Mouse (Mus musculus) spleen, adult 2 months (tissue): ENCODE data around the gene Stard9. TPM values are rescaled to one million over a fixed set of nuclear protein-coding genes. Genes with fewer than 3 reads are reported as not detected.

Experiments
- DNase-seq, 2 experiments: peaks; one replicate each; pipeline versions ENCODE4 v3.0.0 to v3.0.0-alpha.2; 2012 to 2021; ENCODE audit warnings: low spot score in 2 of 2, low read depth in 1 of 2
- H3K27ac ChIP-seq: fragments of 200-500 bp; 2 replicates; pipeline ENCODE4 v1.5.1; 2012; ENCODE audit warnings: low read length, inconsistent platforms; ENCODE audit not compliant: insufficient read depth
- H3K27me3 ChIP-seq: fragments of 200-500 bp; 2 replicates; pipeline ENCODE4 v1.6.1; 2012; ENCODE audit warnings: mild to moderate bottlenecking, moderate library complexity, low read length, inconsistent platforms; ENCODE audit not compliant: control insufficient read depth, insufficient read depth
- H3K36me3 ChIP-seq: fragments of 200-500 bp; 2 replicates; pipeline ENCODE4 v1.6.1; 2012; ENCODE audit warnings: mild to moderate bottlenecking, low read length, inconsistent platforms; ENCODE audit not compliant: control insufficient read depth, insufficient read depth
- H3K4me1 ChIP-seq: fragments of 200-500 bp; 2 replicates; pipeline ENCODE4 v1.6.1; 2011; ENCODE audit warnings: inconsistent platforms; ENCODE audit not compliant: control insufficient read depth, insufficient read depth, insufficient read length
- H3K4me3 ChIP-seq: fragments of 200-500 bp; 2 replicates; pipeline ENCODE4 v1.5.1; 2011; ENCODE audit warnings: mild to moderate bottlenecking, inconsistent platforms; ENCODE audit not compliant: insufficient read depth, insufficient read length; ENCODE audit errors: extremely low read depth
- CTCF ChIP-seq: fragments of 200-500 bp; IDR thresholded peaks from 2 replicates; pipeline ENCODE4 v1.5.1; 2011; ENCODE audit warnings: mild to moderate bottlenecking, inconsistent platforms; ENCODE audit not compliant: insufficient read depth, insufficient read length, insufficient replicate concordance; ENCODE audit errors: extremely low read depth
- POLR2A ChIP-seq: fragments of 200-500 bp; IDR thresholded peaks from 2 replicates; pipeline ENCODE4 v1.6.1; 2011; ENCODE audit warnings: low read depth, low read length, inconsistent platforms
- WGBS: fragments of 180-500 bp; shearing (Covaris S2); methylation state at CpG from one replicate; pipeline ENCODE4 v1.1.7; 2018; 5-methylcytosine and 5-hydroxymethylcytosine counted together
- polyA plus RNA-seq: library from polyadenylated mRNA; depleted of rRNA; stranded (reverse); fragments of >200 nt; gene quantifications from 2 replicates; pipeline ENCODE4 v1.2.3, GENCODE M21; 2012

Stard9 gene
- polyA plus RNA-seq, 1 experiment = 4.4 TPM

GRCm38 (mm10) chr2:120652925-120653284 lies 24.0 kb downstream of the Stard9 start:
- 68% methylated on average over 7 of the region's 7 CpGs for WGBS
- H3K4me3 ChIP-seq = no peak overlapping the region
- H3K4me1 ChIP-seq = no peaks in the 10 kb centered on the region; the same call in 1 of the 2 replicates
- no peaks in the 10 kb centered on the region for H3K27me3 ChIP-seq
- no peaks in the 10 kb centered on the region for H3K36me3 ChIP-seq
- TF ChIP-seq POLR2A = no peak
- TF ChIP-seq CTCF = no peak
- no peak for DNase-seq
- no peak overlapping the region for H3K27ac ChIP-seq

- no peak for DNase-seq
- TF ChIP-seq POLR2A = no peak
- no peak for TF ChIP-seq CTCF
- no peak overlapping the region for H3K4me3 ChIP-seq
- H3K36me3 ChIP-seq = no peaks in the 10 kb centered on the region
- H3K4me1 ChIP-seq = no peaks in the 10 kb centered on the region; the same call in 1 of the 2 replicates
- 83% methylated on average over 2 of the region's 2 CpGs for WGBS
- H3K27ac ChIP-seq = no peak overlapping the region
- H3K27me3 ChIP-seq = no peaks in the 10 kb centered on the region
These were observed 25.8 kb downstream of the Stard9 start for GRCm38 (mm10) chr2:120654693-120655092.

DNA sequence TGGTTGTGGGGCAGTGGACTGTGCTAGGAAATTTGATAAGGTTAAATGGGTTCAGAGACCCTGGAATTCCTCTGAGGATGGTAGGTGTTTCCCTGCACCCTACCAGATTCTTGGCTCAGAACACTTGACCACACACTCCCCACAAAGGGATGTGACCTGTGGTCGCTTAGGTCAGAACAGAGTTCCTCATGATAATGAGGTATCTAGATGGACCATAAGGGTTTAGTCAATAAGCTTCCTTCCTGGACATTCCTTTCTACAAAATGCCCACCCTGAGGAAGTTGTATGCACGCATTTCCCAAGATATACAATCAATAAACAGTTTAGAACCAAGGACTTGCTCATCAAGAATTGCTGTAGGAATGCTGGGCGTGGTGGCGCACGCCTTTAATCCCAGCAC lies 27.0 kb downstream of the Stard9 start:
- Histone ChIP-seq H3K27me3 (no peaks in the 10 kb centered on the region), H3K27ac (no peak overlapping the region), H3K4me1 (no peaks in the 10 kb centered on the region; the same call in 1 of the 2 replicates), H3K36me3 (no peaks in the 10 kb centered on the region), H3K4me3 (no peak overlapping the region)
- DNase-seq = no peak
- TF ChIP-seq POLR2A (no peak), CTCF (no peak)
- 88% methylated on average over 5 of the region's 5 CpGs for WGBS

DNA sequence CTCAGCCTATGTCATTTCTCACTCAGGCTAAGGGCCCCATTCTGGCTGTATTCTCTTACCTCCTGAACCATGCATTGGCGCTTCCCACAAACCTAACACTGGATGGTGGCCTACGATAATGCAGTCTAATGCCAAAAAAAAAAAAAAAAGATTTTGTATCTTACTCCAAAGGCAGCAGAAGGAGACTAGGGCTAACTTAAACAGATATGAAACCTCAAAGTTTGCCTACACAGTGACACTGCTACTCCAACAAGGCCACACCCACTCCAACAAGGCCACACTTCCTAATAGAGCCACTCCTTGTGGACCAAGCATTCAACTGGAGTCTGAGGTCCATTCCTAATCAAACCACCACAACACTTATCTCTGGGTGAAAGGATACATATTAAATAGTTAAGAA lies 27.8 kb downstream of the Stard9 start:
- TF ChIP-seq POLR2A = no peak
- no peak for TF ChIP-seq CTCF
- no peaks in the 10 kb centered on the region; the same call in 1 of the 2 replicates for H3K4me1 ChIP-seq
- H3K27ac ChIP-seq = no peak overlapping the region
- H3K27me3 ChIP-seq = no peaks in the 10 kb centered on the region
- DNase-seq = no peak
- no peaks in the 10 kb centered on the region for H3K36me3 ChIP-seq
- WGBS = 81% methylated on average over 2 of the region's 2 CpGs
- no peak overlapping the region for H3K4me3 ChIP-seq

DNA sequence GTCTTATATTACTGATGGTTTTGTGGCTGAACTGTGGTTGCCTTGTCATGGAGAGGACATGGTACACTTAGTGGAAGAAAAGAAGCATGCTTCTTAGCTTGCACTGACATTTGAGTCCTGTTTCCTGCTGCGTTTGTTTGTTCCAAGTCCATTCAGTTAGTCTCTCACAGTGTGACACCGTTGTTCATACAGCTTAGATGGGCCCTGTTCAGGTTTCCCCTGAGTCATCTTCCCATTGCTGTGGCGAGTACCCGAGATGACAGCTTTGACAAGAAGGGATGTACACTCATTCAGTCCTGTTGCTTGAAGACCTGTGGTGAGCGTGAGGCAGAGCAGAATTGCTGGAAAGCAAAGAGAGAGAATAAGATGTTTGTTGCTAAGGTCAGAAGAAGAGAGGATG lies 29.6 kb downstream of the Stard9 start:
- Histone ChIP-seq H3K36me3 (no peaks in the 10 kb centered on the region), H3K4me3 (no peak overlapping the region), H3K27me3 (no peaks in the 10 kb centered on the region), H3K4me1 (no peaks in the 10 kb centered on the region), H3K27ac (no peak overlapping the region)
- DNase-seq = no peak
- 33% methylated on average over 5 of the region's 5 CpGs for WGBS
- TF ChIP-seq CTCF = no peak
- no peak for TF ChIP-seq POLR2A

DNA sequence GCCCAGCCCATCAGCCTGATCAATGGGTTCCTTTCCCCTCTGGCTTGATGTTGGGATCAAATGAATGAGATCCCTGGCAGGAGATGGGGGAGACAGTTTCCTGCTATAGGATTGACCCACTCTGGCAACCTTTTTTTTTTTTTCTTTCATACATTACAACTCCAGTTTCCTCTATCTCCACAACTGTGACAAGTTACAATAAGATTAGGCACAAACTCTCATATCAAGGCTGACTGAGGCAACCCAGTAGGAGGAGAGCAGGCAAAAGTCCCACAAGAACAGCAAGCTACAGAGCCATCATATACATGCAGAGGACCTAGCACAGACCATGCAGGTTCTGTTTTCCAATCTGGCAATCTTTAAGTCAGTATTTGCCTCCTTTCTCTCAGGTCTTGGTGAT lies 30.4 kb downstream of the Stard9 start:
- Histone ChIP-seq H3K4me1 (no peaks in the 10 kb centered on the region), H3K36me3 (no peaks in the 10 kb centered on the region)
- DNase-seq = no peak

DNA sequence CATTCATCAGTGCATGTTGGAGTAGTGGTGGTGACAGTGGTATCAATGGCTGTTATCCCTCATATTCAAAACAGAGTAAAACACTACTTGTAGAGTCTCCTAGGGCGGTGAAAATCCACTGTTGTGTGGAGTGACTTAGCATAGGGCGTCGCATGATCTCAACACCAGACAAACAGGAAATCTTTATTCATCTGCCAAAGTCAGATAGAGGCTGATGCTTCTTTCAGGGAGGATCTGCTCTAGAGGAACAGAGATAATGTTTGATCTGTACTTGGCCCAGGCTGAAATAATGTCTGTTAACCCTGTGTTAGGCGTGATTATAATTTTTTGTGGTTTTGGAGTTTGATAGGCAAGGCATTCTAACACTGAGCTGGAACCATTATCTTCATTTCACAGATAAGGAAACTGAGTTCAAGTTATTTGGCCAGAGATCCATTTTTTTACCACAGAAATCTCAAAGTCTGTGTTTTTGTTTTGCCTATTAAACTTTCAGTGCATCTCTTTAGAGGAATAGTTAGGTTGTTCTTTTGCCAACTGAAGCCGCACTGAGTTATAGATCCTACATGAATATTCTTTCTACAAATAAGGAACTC lies 31.7 kb downstream of the Stard9 start:
- Histone ChIP-seq H3K4me3 (no peak overlapping the region), H3K27me3 (no peaks in the 10 kb centered on the region), H3K4me1 (no peaks in the 10 kb centered on the region), H3K27ac (no peak overlapping the region), H3K36me3 (no peaks in the 10 kb centered on the region)
- TF ChIP-seq POLR2A (no peak), CTCF (no peak)
- DNase-seq = no peak
- WGBS = 52% methylated on average over 5 of the region's 5 CpGs

More for the DNA sequence above, 30.4 kb downstream of the Stard9 start:
- H3K4me3 ChIP-seq = no peak overlapping the region
- TF ChIP-seq POLR2A (no peak), CTCF (no peak)
- H3K27me3 ChIP-seq = no peaks in the 10 kb centered on the region
- no peak overlapping the region for H3K27ac ChIP-seq

GRCm38 (mm10) chr2:120662766-120663165 lies 33.8 kb downstream of the Stard9 start:
- Histone ChIP-seq H3K36me3 (no peaks in the 10 kb centered on the region), H3K4me3 (no peak overlapping the region), H3K27ac (no peak overlapping the region), H3K4me1 (no peaks in the 10 kb centered on the region), H3K27me3 (no peaks in the 10 kb centered on the region)
- TF ChIP-seq CTCF (no peak), POLR2A (no peak)
- DNase-seq = no peak
